In genomic region chr3:95992990-95993603, GRCm38 (mm10) we compare ENCODE assay signal across 8 mouse cellular contexts. TPM values are rescaled to one million over a fixed set of nuclear protein-coding genes. Genes with fewer than 3 reads are reported as not detected.
DNase-seq lines count a peak whose midpoint lies in the region; ATAC-seq and TF ChIP-seq lines count a peak whose summit lies in the region.

No protein-coding gene starts in this region.

- peak overlapping the region; percentile 97 for H3K27ac ChIP-seq in heart, postnatal 0 days (ENCODE audit: low read depth)
- peak overlapping the region; percentile 60; the same call in 1 of the 2 replicates for H3K27ac ChIP-seq in liver, embryonic 11.5 days (ENCODE audit: low read depth, low read length)
- H3K27ac ChIP-seq in small intestine, adult 2 months (ENCODE audit: insufficient read depth, low read depth, low read length), result peak overlapping the region; percentile 91

- no peaks in the 10 kb centered on the region for H3K27me3 ChIP-seq in heart, postnatal 0 days (ENCODE audit: control insufficient read depth, insufficient read depth, low read length)
- H3K27me3 ChIP-seq in liver, embryonic 11.5 days (replicated peaks; ENCODE audit: control insufficient read depth, insufficient read depth, low read length), result no peaks in the 10 kb centered on the region; the same call in 1 of the 2 replicates
- H3K27me3 ChIP-seq in small intestine, adult 2 months (ENCODE audit: control insufficient read depth, insufficient read depth, low read length), result peaks cover 13% of the 10 kb centered on the region

- DNase-seq in right cerebral cortex, postnatal 14 days, result peak; percentile 15
- no peak for DNase-seq in right cerebral cortex, postnatal 36 days (ENCODE audit: low spot score in 2 of 2)
- peak; percentile 55 for DNase-seq in heart, postnatal 0 days (ENCODE audit: low spot score)
- DNase-seq in liver, embryonic 11.5 days (ENCODE audit: low spot score), result no peak
- no peak for DNase-seq in urinary bladder, adult 18-20 months (ENCODE audit: low spot score in 2 of 2)
- DNase-seq in frontal cortex, adult 2 months (ENCODE audit: extremely low spot score in 1 of 2, low spot score in 1 of 2), result no peak
- no peak for DNase-seq in thymus, postnatal 14 days

- no peak for TF ChIP-seq CTCF in heart, postnatal 0 days (IDR thresholded peaks at IDR 0.05; ENCODE audit: low read depth)
- TF ChIP-seq CTCF in small intestine, adult 2 months (IDR thresholded peaks at IDR 0.05; ENCODE audit: extremely low read depth, insufficient read length, insufficient replicate concordance, low read depth, low read length), result no peak

- peak overlapping the region; percentile 93 for H3K9ac ChIP-seq in heart, postnatal 0 days (replicated peaks; ENCODE audit: low read depth, low read length)
- H3K9ac ChIP-seq in liver, embryonic 11.5 days (ENCODE audit: low read depth, low read length), result no peak overlapping the region

- TF ChIP-seq POLR2A in small intestine, adult 2 months (IDR thresholded peaks at IDR 0.05; ENCODE audit: low read depth, low read length), result no peak

- H3K4me3 ChIP-seq in heart, postnatal 0 days (ENCODE audit: low read depth, low read length), result peak overlapping the region; percentile 77
- no peak overlapping the region for H3K4me3 ChIP-seq in liver, embryonic 11.5 days (ENCODE audit: low read depth, low read length)
- peak overlapping the region; percentile 8; the same call in 1 of the 2 replicates for H3K4me3 ChIP-seq in small intestine, adult 2 months (ENCODE audit: low read depth, low read length)

- peak overlapping the region; percentile 74 for H3K4me2 ChIP-seq in heart, postnatal 0 days (ENCODE audit: low read depth, low read length)
- H3K4me2 ChIP-seq in liver, embryonic 11.5 days, result peak overlapping the region; percentile 96

- no peak for ATAC-seq in heart, postnatal 0 days (ENCODE audit: insufficient read depth, low read depth)
- no peak for ATAC-seq in liver, embryonic 11.5 days (replicated peaks; ENCODE audit: low FRiP score)

- H3K36me3 ChIP-seq in heart, postnatal 0 days (replicated peaks; ENCODE audit: control insufficient read depth, insufficient read depth, low read length), result peaks cover 42% of the 10 kb centered on the region
- peaks cover 11% of the 10 kb centered on the region for H3K36me3 ChIP-seq in liver, embryonic 11.5 days (ENCODE audit: control insufficient read depth, insufficient read depth, low read length)
- peaks cover 16% of the 10 kb centered on the region for H3K36me3 ChIP-seq in small intestine, adult 2 months (ENCODE audit: control insufficient read depth, insufficient read depth, low read length)

- no peak for TF ChIP-seq EP300 in heart, postnatal 0 days (IDR thresholded peaks at IDR 0.05; ENCODE audit: low read depth)

- H3K9me3 ChIP-seq in heart, postnatal 0 days (replicated peaks; ENCODE audit: control insufficient read depth, low read length), result no peaks in the 10 kb centered on the region
- no peaks in the 10 kb centered on the region for H3K9me3 ChIP-seq in liver, embryonic 11.5 days (ENCODE audit: control insufficient read depth, low read length)

- peaks cover 45% of the 10 kb centered on the region for H3K4me1 ChIP-seq in heart, postnatal 0 days (ENCODE audit: control insufficient read depth, insufficient read depth)
- peaks cover 36% of the 10 kb centered on the region for H3K4me1 ChIP-seq in liver, embryonic 11.5 days (replicated peaks; ENCODE audit: control insufficient read depth, insufficient read depth, low read length)
- 0 out of 2 replicates have a peak, but pooled peaks cover 1% of the 10 kb centered on the region for H3K4me1 ChIP-seq in small intestine, adult 2 months (ENCODE audit: control insufficient read depth, insufficient read depth, insufficient read length, low read length)

- 11% methylated on average over 5 of the region's 5 CpGs for WGBS in heart, postnatal 0 days
- 45% methylated on average over 5 of the region's 5 CpGs for WGBS in liver, embryonic 11.5 days
- 46% methylated on average over 5 of the region's 5 CpGs for WGBS in small intestine, adult 2 months

RNA-seq across cellular contexts. Expression of gene Plekho1, which starts 2.7 kb away (rescaled TPM):
- 116 and 138 TPM in 2 replicates for total RNA-seq in heart, postnatal 0 days (2014; rRNA removed; ENCODE audit: low replicate concordance)
- polyA plus RNA-seq in heart, postnatal 0 days (2015; fragmentation: Nextera tagmentation; extraction: Ambion mirVana), result 74.9 and 94.8 TPM in 2 replicates
- polyA plus RNA-seq in liver, embryonic 11.5 days (2014; fragmentation: Nextera tagmentation; extraction: Ambion mirVana), result 21.6 and 22.9 TPM in 2 replicates
- polyA plus RNA-seq in small intestine, adult 2 months (2012; rRNA removed), result 10.8 and 31.3 TPM in 2 replicates
- polyA plus RNA-seq in frontal cortex, adult 2 months (2012; rRNA removed), result 131 and 156 TPM in 2 replicates

Comparison
In these comparisons a context has a peak if more than half of its experiments do, and no peak if none do; other contexts are left out.
1. DNase-seq: peak in right cerebral cortex, postnatal 14 days (single experiment) and heart, postnatal 0 days (single experiment); none in right cerebral cortex, postnatal 36 days (0 of 2), liver, embryonic 11.5 days (single experiment), urinary bladder, adult 18-20 months (0 of 2), frontal cortex, adult 2 months (0 of 2) and thymus, postnatal 14 days (single experiment).
2. Peak in every context shown above with its lines, with median percentiles within 50 percentile points of each other: H3K27ac ChIP-seq.